Mouse (Mus musculus): ENCODE results near the gene Rab3c. TPM values are rescaled to one million over a fixed set of nuclear protein-coding genes. Genes with fewer than 3 reads are reported as not detected.

The Rab3c gene
- 0.41 and 0.47 TPM in 2 replicates for polyA plus RNA-seq (2015; fragmentation: Nextera tagmentation; extraction: Ambion mirVana)

DNA sequence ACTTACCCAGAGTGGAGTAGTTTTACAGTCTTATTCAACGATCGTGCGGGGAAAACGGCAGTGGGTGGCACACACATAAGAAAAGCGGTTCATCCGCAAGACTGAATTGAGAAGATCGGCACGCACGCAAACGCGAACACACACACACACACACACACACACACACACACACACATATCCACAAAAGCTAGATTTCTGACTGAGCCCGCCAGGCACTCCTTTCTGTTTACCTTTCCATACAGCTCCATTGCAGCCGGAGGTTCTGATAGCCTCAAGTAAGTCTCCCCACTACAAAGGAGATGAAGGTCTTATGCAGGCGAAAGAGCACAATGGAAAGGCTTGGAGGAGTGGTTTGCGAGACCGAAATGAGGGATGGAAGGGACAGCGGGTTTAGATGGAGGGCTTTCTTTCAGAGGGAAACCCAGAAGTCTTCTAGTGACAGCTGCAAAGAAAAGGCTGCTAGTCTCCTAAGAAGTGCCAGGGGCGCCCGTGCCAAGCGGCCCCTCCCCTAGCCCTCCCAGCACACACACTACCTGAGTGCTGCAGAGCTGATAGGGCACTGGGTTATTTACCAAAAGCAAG lies at the start of gene Rab3c:
Gene Rab3c (minus strand): TSS at position 434 of the 582 bp plus-strand sequence.
- Histone ChIP-seq H3K27ac (ENCODE audit: low read length) (no peak within 1 kb of the TSS), H3K9me3 (replicated peaks; ENCODE audit: control insufficient read depth, low read length) (no peaks in the 10 kb centered on the region), H3K4me1 (ENCODE audit: control insufficient read depth, insufficient read depth, low read length) (peaks cover 6% of the 10 kb centered on the region), H3K4me2 (ENCODE audit: low read depth, low read length) (peak within 1 kb of the TSS; percentile 94), H3K9ac (ENCODE audit: low read length) (no peak within 1 kb of the TSS), H3K4me3 (ENCODE audit: low read length) (peak within 1 kb of the TSS; percentile 54), H3K36me3 (ENCODE audit: control insufficient read depth, insufficient read depth) (no peaks in the 10 kb centered on the region), H3K27me3 (ENCODE audit: control insufficient read depth, insufficient read depth, low read length) (peaks cover 7% of the 10 kb centered on the region)
- no peak for ATAC-seq (replicated peaks; ENCODE audit: extremely low read depth, insufficient read depth, low FRiP score)
- WGBS = under 1% methylated on average over 20 of the region's 20 CpGs

- H3K27ac ChIP-seq (ENCODE audit: low read length) = no peak overlapping the region
- H3K4me3 ChIP-seq (ENCODE audit: low read length) = no peak overlapping the region
- no peak for ATAC-seq (replicated peaks; ENCODE audit: extremely low read depth, insufficient read depth, low FRiP score)
- H3K9me3 ChIP-seq (replicated peaks; ENCODE audit: control insufficient read depth, low read length) = no peaks in the 10 kb centered on the region
- H3K9ac ChIP-seq (ENCODE audit: low read length) = no peak overlapping the region
- H3K27me3 ChIP-seq (ENCODE audit: control insufficient read depth, insufficient read depth, low read length) = no peaks in the 10 kb centered on the region
- 35% methylated on average over 4 of the region's 4 CpGs for WGBS
- no peaks in the 10 kb centered on the region for H3K36me3 ChIP-seq (ENCODE audit: control insufficient read depth, insufficient read depth)
- no peaks in the 10 kb centered on the region for H3K4me1 ChIP-seq (ENCODE audit: control insufficient read depth, insufficient read depth, low read length)
- no peak overlapping the region for H3K4me2 ChIP-seq (ENCODE audit: low read depth, low read length)
These were observed 38.0 kb upstream of the Rab3c start for GRCm38 (mm10) chr13:110318746-110319145.

DNA sequence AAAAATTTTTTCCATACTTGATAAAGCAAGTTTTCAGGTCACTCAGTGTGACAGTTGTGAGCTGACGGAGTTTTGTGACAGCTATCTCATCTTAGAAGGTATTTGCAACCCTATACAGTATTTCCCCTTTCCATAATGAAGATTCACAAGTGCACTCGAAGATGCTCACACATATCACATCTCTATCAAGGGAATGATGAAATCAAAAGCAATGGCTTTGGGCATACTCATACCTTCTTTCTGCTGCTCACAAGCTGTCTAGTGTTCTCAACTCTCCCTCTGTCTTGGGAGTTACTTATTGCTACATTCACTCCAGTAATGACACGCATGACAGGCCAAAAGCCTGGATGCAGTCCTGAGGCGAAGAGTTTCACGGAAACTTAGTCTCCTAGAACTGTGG lies 26.4 kb upstream of the Rab3c start:
- WGBS = 79% methylated on average over 5 of the region's 5 CpGs
- no peak overlapping the region for H3K4me2 ChIP-seq (ENCODE audit: low read depth, low read length)
- no peak overlapping the region for H3K27ac ChIP-seq (ENCODE audit: low read length)
- no peaks in the 10 kb centered on the region for H3K27me3 ChIP-seq (ENCODE audit: control insufficient read depth, insufficient read depth, low read length)
- no peak overlapping the region for H3K9ac ChIP-seq (ENCODE audit: low read length)
- no peaks in the 10 kb centered on the region for H3K36me3 ChIP-seq (ENCODE audit: control insufficient read depth, insufficient read depth)
- H3K4me3 ChIP-seq (ENCODE audit: low read length) = no peak overlapping the region
- no peaks in the 10 kb centered on the region for H3K9me3 ChIP-seq (replicated peaks; ENCODE audit: control insufficient read depth, low read length)
- no peak for ATAC-seq (replicated peaks; ENCODE audit: extremely low read depth, insufficient read depth, low FRiP score)
- H3K4me1 ChIP-seq (ENCODE audit: control insufficient read depth, insufficient read depth, low read length) = no peaks in the 10 kb centered on the region

- 33% methylated on average over 4 of the region's 4 CpGs for WGBS
- Histone ChIP-seq H3K27ac (ENCODE audit: low read length) (no peak overlapping the region), H3K36me3 (ENCODE audit: control insufficient read depth, insufficient read depth) (no peaks in the 10 kb centered on the region), H3K4me2 (ENCODE audit: low read depth, low read length) (no peak overlapping the region), H3K9ac (ENCODE audit: low read length) (no peak overlapping the region), H3K9me3 (replicated peaks; ENCODE audit: control insufficient read depth, low read length) (no peaks in the 10 kb centered on the region), H3K4me3 (ENCODE audit: low read length) (no peak overlapping the region), H3K27me3 (ENCODE audit: control insufficient read depth, insufficient read depth, low read length) (no peaks in the 10 kb centered on the region), H3K4me1 (ENCODE audit: control insufficient read depth, insufficient read depth, low read length) (no peaks in the 10 kb centered on the region)
- ATAC-seq (replicated peaks; ENCODE audit: extremely low read depth, insufficient read depth, low FRiP score) = no peak
These were observed 16.3 kb upstream of the Rab3c start for GRCm38 (mm10) chr13:110297112-110297511.

DNA sequence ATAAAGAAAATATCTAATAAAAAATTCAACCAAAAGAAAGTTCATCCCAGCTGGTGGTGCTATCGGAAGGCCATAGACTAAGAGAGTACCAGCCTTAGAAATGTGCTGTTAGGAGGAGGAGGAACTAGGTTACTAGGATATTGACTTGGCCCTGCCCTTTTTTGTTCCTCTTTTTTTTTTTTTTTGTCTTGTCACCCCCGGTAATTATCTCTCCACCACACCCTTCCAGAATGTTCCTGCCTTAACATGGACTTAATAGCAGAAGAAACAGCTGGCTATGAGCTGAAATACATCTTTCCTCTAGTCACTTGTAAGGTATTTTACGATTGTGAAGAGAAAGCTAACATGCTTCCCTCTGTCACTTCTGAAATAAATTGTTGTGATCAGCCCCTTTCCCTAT lies 7.7 kb upstream of the Rab3c start:
- 69% methylated on average over 3 of the region's 3 CpGs for WGBS
- H3K4me1 ChIP-seq (ENCODE audit: control insufficient read depth, insufficient read depth, low read length) = no peaks in the 10 kb centered on the region
- H3K4me2 ChIP-seq (ENCODE audit: low read depth, low read length) = no peak overlapping the region
- no peaks in the 10 kb centered on the region for H3K9me3 ChIP-seq (replicated peaks; ENCODE audit: control insufficient read depth, low read length)
- no peak for ATAC-seq (replicated peaks; ENCODE audit: extremely low read depth, insufficient read depth, low FRiP score)
- no peak overlapping the region for H3K4me3 ChIP-seq (ENCODE audit: low read length)
- no peaks in the 10 kb centered on the region for H3K27me3 ChIP-seq (ENCODE audit: control insufficient read depth, insufficient read depth, low read length)
- no peaks in the 10 kb centered on the region for H3K36me3 ChIP-seq (ENCODE audit: control insufficient read depth, insufficient read depth)
- H3K27ac ChIP-seq (ENCODE audit: low read length) = no peak overlapping the region
- no peak overlapping the region for H3K9ac ChIP-seq (ENCODE audit: low read length)

DNA sequence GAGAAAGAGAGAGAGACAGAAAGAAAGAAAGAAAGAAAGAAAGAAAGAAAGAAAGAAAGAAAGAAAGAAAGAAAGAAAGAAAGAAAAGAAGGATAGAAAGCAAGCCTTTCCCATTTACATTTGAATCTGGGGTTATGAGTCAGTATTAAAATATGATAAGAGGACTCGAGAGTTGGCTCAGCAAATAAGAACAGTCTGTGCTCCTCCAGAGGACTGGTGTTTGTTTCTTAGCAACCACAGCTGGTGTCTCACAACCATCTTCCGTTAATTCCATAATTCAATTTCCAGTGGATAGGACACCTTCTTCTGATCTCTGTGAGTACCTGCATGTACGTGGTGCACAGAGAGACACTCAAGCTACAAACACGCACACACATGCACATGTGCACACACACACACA lies 3.0 kb upstream of the Rab3c start:
- ATAC-seq (replicated peaks; ENCODE audit: extremely low read depth, insufficient read depth, low FRiP score) = no peak
- Histone ChIP-seq H3K4me3 (ENCODE audit: low read length) (no peak overlapping the region), H3K9ac (ENCODE audit: low read length) (no peak overlapping the region), H3K27me3 (ENCODE audit: control insufficient read depth, insufficient read depth, low read length) (peaks cover 7% of the 10 kb centered on the region), H3K4me1 (ENCODE audit: control insufficient read depth, insufficient read depth, low read length) (peaks cover 6% of the 10 kb centered on the region), H3K36me3 (ENCODE audit: control insufficient read depth, insufficient read depth) (no peaks in the 10 kb centered on the region), H3K9me3 (replicated peaks; ENCODE audit: control insufficient read depth, low read length) (no peaks in the 10 kb centered on the region), H3K27ac (ENCODE audit: low read length) (no peak overlapping the region), H3K4me2 (ENCODE audit: low read depth, low read length) (no peak overlapping the region)
- WGBS = 58% methylated on average over 4 of the region's 4 CpGs

DNA sequence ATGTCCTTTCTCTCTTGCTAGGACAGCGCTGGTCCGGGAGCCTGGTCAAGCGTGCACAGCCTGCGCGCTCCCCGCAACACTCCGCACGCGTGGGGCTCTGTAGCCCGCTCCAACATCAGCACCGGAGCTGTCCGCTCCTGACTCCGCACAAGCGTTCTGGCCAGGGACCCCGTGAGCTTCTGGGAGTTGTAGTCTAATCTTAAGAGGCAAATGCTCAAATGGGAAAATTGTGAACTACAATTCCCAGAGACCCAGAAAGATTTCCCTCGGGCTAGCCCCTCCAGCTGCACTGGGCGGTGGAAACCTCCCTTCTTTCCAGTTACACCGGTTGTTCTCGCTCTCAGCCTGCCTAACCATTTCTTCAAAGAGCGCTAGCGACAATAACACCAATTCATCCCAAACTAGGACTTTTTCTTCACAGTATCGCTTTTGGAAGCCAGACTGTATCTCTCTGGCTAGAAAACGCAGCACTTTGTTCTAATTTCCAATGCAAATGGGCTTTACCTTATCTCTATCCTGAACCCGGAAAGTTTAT lies 701 bp downstream of the Rab3c start:
- no peak overlapping the region for H3K27ac ChIP-seq (ENCODE audit: low read length)
- H3K36me3 ChIP-seq (ENCODE audit: control insufficient read depth, insufficient read depth) = no peaks in the 10 kb centered on the region
- H3K27me3 ChIP-seq (ENCODE audit: control insufficient read depth, insufficient read depth, low read length) = peaks cover 7% of the 10 kb centered on the region
- peak overlapping the region; percentile 54 for H3K4me3 ChIP-seq (ENCODE audit: low read length)
- peak; percentile 98 for ATAC-seq (replicated peaks; ENCODE audit: extremely low read depth, insufficient read depth, low FRiP score)
- H3K9me3 ChIP-seq (replicated peaks; ENCODE audit: control insufficient read depth, low read length) = no peaks in the 10 kb centered on the region
- H3K9ac ChIP-seq (ENCODE audit: low read length) = no peak overlapping the region
- WGBS = under 1% methylated on average over 24 of the region's 24 CpGs
- peaks cover 6% of the 10 kb centered on the region for H3K4me1 ChIP-seq (ENCODE audit: control insufficient read depth, insufficient read depth, low read length)
- H3K4me2 ChIP-seq (ENCODE audit: low read depth, low read length) = peak overlapping the region; percentile 94

- 53% methylated on average over 9 of the region's 9 CpGs for WGBS
- H3K27me3 ChIP-seq (ENCODE audit: control insufficient read depth, insufficient read depth, low read length) = peaks cover 7% of the 10 kb centered on the region
- no peak overlapping the region for H3K27ac ChIP-seq (ENCODE audit: low read length)
- no peak overlapping the region for H3K4me2 ChIP-seq (ENCODE audit: low read depth, low read length)
- no peaks in the 10 kb centered on the region for H3K36me3 ChIP-seq (ENCODE audit: control insufficient read depth, insufficient read depth)
- H3K4me3 ChIP-seq (ENCODE audit: low read length) = no peak overlapping the region
- no peaks in the 10 kb centered on the region for H3K9me3 ChIP-seq (replicated peaks; ENCODE audit: control insufficient read depth, low read length)
- no peak overlapping the region for H3K9ac ChIP-seq (ENCODE audit: low read length)
- ATAC-seq (replicated peaks; ENCODE audit: extremely low read depth, insufficient read depth, low FRiP score) = no peak
- H3K4me1 ChIP-seq (ENCODE audit: control insufficient read depth, insufficient read depth, low read length) = peaks cover 6% of the 10 kb centered on the region
These were observed 1.6 kb downstream of the Rab3c start for GRCm38 (mm10) chr13:110278976-110279736.

GRCm38 (mm10) chr13:110277709-110278108 lies 3.1 kb downstream of the Rab3c start:
- no peak overlapping the region for H3K27ac ChIP-seq (ENCODE audit: low read length)
- no peak overlapping the region for H3K9ac ChIP-seq (ENCODE audit: low read length)
- peaks cover 6% of the 10 kb centered on the region for H3K4me1 ChIP-seq (ENCODE audit: control insufficient read depth, insufficient read depth, low read length)
- ATAC-seq (replicated peaks; ENCODE audit: extremely low read depth, insufficient read depth, low FRiP score) = no peak
- H3K4me2 ChIP-seq (ENCODE audit: low read depth, low read length) = no peak overlapping the region
- peaks cover 7% of the 10 kb centered on the region for H3K27me3 ChIP-seq (ENCODE audit: control insufficient read depth, insufficient read depth, low read length)
- H3K36me3 ChIP-seq (ENCODE audit: control insufficient read depth, insufficient read depth) = no peaks in the 10 kb centered on the region
- no peak overlapping the region for H3K4me3 ChIP-seq (ENCODE audit: low read length)
- no peaks in the 10 kb centered on the region for H3K9me3 ChIP-seq (replicated peaks; ENCODE audit: control insufficient read depth, low read length)

Data from heart, embryonic 16.5 days (tissue).